Mouse (Mus musculus): ENCODE measurements around the gene Fmo3. TPM values are rescaled to one million over a fixed set of nuclear protein-coding genes. Genes with fewer than 3 reads are reported as not detected.

Gene Fmo3
- polyA plus RNA-seq, 1 experiment, result 0.19 TPM

- no peaks in the 10 kb centered on the region for H3K36me3 ChIP-seq (ENCODE audit: control insufficient read depth, insufficient read depth, low read length)
- no peaks in the 10 kb centered on the region; the same call in 1 of the 2 replicates for H3K4me1 ChIP-seq (ENCODE audit: control insufficient read depth, insufficient read depth, low read length)
- TF ChIP-seq POLR2A (IDR thresholded peaks at IDR 0.05; ENCODE audit: low read depth, low read length) (no peak), CTCF (conservative IDR thresholded peaks at IDR 0.05; ENCODE audit: insufficient read depth, insufficient read length, low read depth, low read length) (no peak)
- DNase-seq, result peak; percentile 47
- 48% methylated on average over 4 of the region's 4 CpGs for WGBS
- H3K4me3 ChIP-seq (ENCODE audit: insufficient read depth, low read depth, low read length), result no peak overlapping the region
- H3K27ac ChIP-seq (ENCODE audit: insufficient read depth, low read depth, low read length), result peak overlapping the region; percentile 27; the same call in 1 of the 2 replicates
- no peaks in the 10 kb centered on the region for H3K27me3 ChIP-seq (replicated peaks; ENCODE audit: control insufficient read depth, insufficient read depth, low read length)
These were observed 52.9 kb downstream of the Fmo3 start for GRCm38 (mm10) chr1:162931310-162931875.

- WGBS, result 59% methylated on average over 2 of the region's 2 CpGs
- Histone ChIP-seq H3K4me3 (ENCODE audit: insufficient read depth, low read depth, low read length) (no peak overlapping the region), H3K4me1 (ENCODE audit: control insufficient read depth, insufficient read depth, low read length) (no peaks in the 10 kb centered on the region; the same call in 1 of the 2 replicates), H3K27ac (ENCODE audit: insufficient read depth, low read depth, low read length) (no peak overlapping the region), H3K27me3 (replicated peaks; ENCODE audit: control insufficient read depth, insufficient read depth, low read length) (no peaks in the 10 kb centered on the region), H3K36me3 (ENCODE audit: control insufficient read depth, insufficient read depth, low read length) (no peaks in the 10 kb centered on the region)
- TF ChIP-seq CTCF (conservative IDR thresholded peaks at IDR 0.05; ENCODE audit: insufficient read depth, insufficient read length, low read depth, low read length) (no peak), POLR2A (IDR thresholded peaks at IDR 0.05; ENCODE audit: low read depth, low read length) (no peak)
- no peak for DNase-seq
These were observed 53.7 kb downstream of the Fmo3 start for GRCm38 (mm10) chr1:162930631-162931030.

GRCm38 (mm10) chr1:162929146-162929545 is 55.2 kb downstream of the Fmo3 start:
- no peak for DNase-seq
- no peak overlapping the region for H3K27ac ChIP-seq (ENCODE audit: insufficient read depth, low read depth, low read length)
- H3K4me3 ChIP-seq (ENCODE audit: insufficient read depth, low read depth, low read length), result no peak overlapping the region
- WGBS, result 90% methylated on average over 3 of the region's 3 CpGs
- H3K27me3 ChIP-seq (replicated peaks; ENCODE audit: control insufficient read depth, insufficient read depth, low read length), result no peaks in the 10 kb centered on the region
- H3K36me3 ChIP-seq (ENCODE audit: control insufficient read depth, insufficient read depth, low read length), result no peaks in the 10 kb centered on the region
- H3K4me1 ChIP-seq (ENCODE audit: control insufficient read depth, insufficient read depth, low read length), result no peaks in the 10 kb centered on the region; the same call in 1 of the 2 replicates
- no peak for TF ChIP-seq CTCF (conservative IDR thresholded peaks at IDR 0.05; ENCODE audit: insufficient read depth, insufficient read length, low read depth, low read length)
- TF ChIP-seq POLR2A (IDR thresholded peaks at IDR 0.05; ENCODE audit: low read depth, low read length), result no peak

- no peak overlapping the region for H3K4me3 ChIP-seq (ENCODE audit: insufficient read depth, low read depth, low read length)
- WGBS, result 71% methylated on average over 1 of the region's 1 CpGs
- DNase-seq, result peak; percentile 57
- H3K27me3 ChIP-seq (replicated peaks; ENCODE audit: control insufficient read depth, insufficient read depth, low read length), result no peaks in the 10 kb centered on the region
- no peak for TF ChIP-seq POLR2A (IDR thresholded peaks at IDR 0.05; ENCODE audit: low read depth, low read length)
- H3K4me1 ChIP-seq (ENCODE audit: control insufficient read depth, insufficient read depth, low read length), result no peaks in the 10 kb centered on the region
- H3K36me3 ChIP-seq (ENCODE audit: control insufficient read depth, insufficient read depth, low read length), result no peaks in the 10 kb centered on the region
- no peak overlapping the region for H3K27ac ChIP-seq (ENCODE audit: insufficient read depth, low read depth, low read length)
These were observed 59.2 kb downstream of the Fmo3 start for GRCm38 (mm10) chr1:162925121-162925520.

- Histone ChIP-seq H3K4me1 (ENCODE audit: control insufficient read depth, insufficient read depth, low read length) (no peaks in the 10 kb centered on the region), H3K4me3 (ENCODE audit: insufficient read depth, low read depth, low read length) (no peak overlapping the region), H3K27ac (ENCODE audit: insufficient read depth, low read depth, low read length) (no peak overlapping the region), H3K36me3 (ENCODE audit: control insufficient read depth, insufficient read depth, low read length) (no peaks in the 10 kb centered on the region), H3K27me3 (replicated peaks; ENCODE audit: control insufficient read depth, insufficient read depth, low read length) (no peaks in the 10 kb centered on the region)
- DNase-seq, result no peak
- TF ChIP-seq CTCF (conservative IDR thresholded peaks at IDR 0.05; ENCODE audit: insufficient read depth, insufficient read length, low read depth, low read length) (no peak), POLR2A (IDR thresholded peaks at IDR 0.05; ENCODE audit: low read depth, low read length) (no peak)
- 57% methylated on average over 8 of the region's 8 CpGs for WGBS
These were observed 67.7 kb downstream of the Fmo3 start for GRCm38 (mm10) chr1:162916661-162917060.

GRCm38 (mm10) chr1:162914932-162915556 is 69.3 kb downstream of the Fmo3 start:
- no peaks in the 10 kb centered on the region for H3K27me3 ChIP-seq (replicated peaks; ENCODE audit: control insufficient read depth, insufficient read depth, low read length)
- 71% methylated on average over 4 of the region's 4 CpGs for WGBS
- peak; percentile 58 for DNase-seq

GRCm38 (mm10) chr1:162912085-162912484 is 72.2 kb downstream of the Fmo3 start:
- TF ChIP-seq POLR2A (IDR thresholded peaks at IDR 0.05; ENCODE audit: low read depth, low read length) (no peak), CTCF (conservative IDR thresholded peaks at IDR 0.05; ENCODE audit: insufficient read depth, insufficient read length, low read depth, low read length) (no peak)
- no peaks in the 10 kb centered on the region for H3K4me1 ChIP-seq (ENCODE audit: control insufficient read depth, insufficient read depth, low read length)
- DNase-seq, result no peak
- no peak overlapping the region for H3K27ac ChIP-seq (ENCODE audit: insufficient read depth, low read depth, low read length)
- H3K4me3 ChIP-seq (ENCODE audit: insufficient read depth, low read depth, low read length), result no peak overlapping the region
- H3K27me3 ChIP-seq (replicated peaks; ENCODE audit: control insufficient read depth, insufficient read depth, low read length), result no peaks in the 10 kb centered on the region
- no peaks in the 10 kb centered on the region for H3K36me3 ChIP-seq (ENCODE audit: control insufficient read depth, insufficient read depth, low read length)

More at GRCm38 (mm10) chr1:162914932-162915556, 69.3 kb downstream of the Fmo3 start:
- Histone ChIP-seq H3K4me1 (ENCODE audit: control insufficient read depth, insufficient read depth, low read length) (no peaks in the 10 kb centered on the region), H3K36me3 (ENCODE audit: control insufficient read depth, insufficient read depth, low read length) (no peaks in the 10 kb centered on the region), H3K4me3 (ENCODE audit: insufficient read depth, low read depth, low read length) (no peak overlapping the region), H3K27ac (ENCODE audit: insufficient read depth, low read depth, low read length) (no peak overlapping the region)
- TF ChIP-seq POLR2A (IDR thresholded peaks at IDR 0.05; ENCODE audit: low read depth, low read length), result no peak
- no peak for TF ChIP-seq CTCF (conservative IDR thresholded peaks at IDR 0.05; ENCODE audit: insufficient read depth, insufficient read length, low read depth, low read length)

Other genes starting within 250 kb of the Fmo3 start
- gene Prrc2c, start 244.0 kb downstream of the Fmo3 start, polyA plus RNA-seq (2012; rRNA removed), result 23.5 and 26.7 TPM in 2 replicates
- gene Fmo4, start 170.6 kb downstream of the Fmo3 start, polyA plus RNA-seq (2012; rRNA removed), result 28.0 and 29.6 TPM in 2 replicates
- gene Fmo1, start 117.9 kb downstream of the Fmo3 start, polyA plus RNA-seq (2012; rRNA removed), result 488 and 529 TPM in 2 replicates
- 116 and 161 TPM in 2 replicates for gene Fmo2, start 85.8 kb downstream of the Fmo3 start, polyA plus RNA-seq (2012; rRNA removed)
- not detected in 2 replicates for gene Fmo6, start 47.0 kb downstream of the Fmo3 start, polyA plus RNA-seq (2012; rRNA removed)
- gene Mroh9, start 101.1 kb upstream of the Fmo3 start, polyA plus RNA-seq (2012; rRNA removed), result not detected in 2 replicates